Mouse (Mus musculus) intestine, embryonic 15.5 days (tissue): ENCODE data around the gene Tmem256. TPM values are rescaled to one million over a fixed set of nuclear protein-coding genes. Genes with fewer than 3 reads are reported as not detected.

ENCODE experiments used
- ATAC-seq: fragments of 200-750 bp; cut with Nextera tagmentation; 2 replicates; pipeline ENCODE4 v1.8.0; 2017; ENCODE audit warnings: moderate TSS enrichment, moderate library complexity
- H3K27ac ChIP-seq: fragments of 300-500 bp; sonication (generic); 2 replicates; pipeline ENCODE4 v1.5.1; 2015; ENCODE audit warnings: mild to moderate bottlenecking, inconsistent platforms
- H3K27me3 ChIP-seq: fragments of 300-500 bp; sonication (generic); replicated peaks from 2 replicates; pipeline ENCODE4 v1.6.1; 2015; ENCODE audit warnings: inconsistent platforms
- H3K36me3 ChIP-seq: fragments of 300-500 bp; sonication (generic); 2 replicates; pipeline ENCODE4 v1.6.1; 2015; ENCODE audit warnings: inconsistent platforms
- H3K4me1 ChIP-seq: fragments of 300-500 bp; sonication (generic); replicated peaks from 2 replicates; pipeline ENCODE4 v1.6.1; 2015; ENCODE audit warnings: inconsistent platforms
- H3K4me2 ChIP-seq: fragments of 300-500 bp; sonication (generic); replicated peaks from 2 replicates; pipeline ENCODE4 v1.6.1; 2015; ENCODE audit warnings: mild to moderate bottlenecking, inconsistent platforms
- H3K4me3 ChIP-seq: fragments of 300-500 bp; sonication (generic); replicated peaks from 2 replicates; pipeline ENCODE4 v1.5.1; 2015; ENCODE audit warnings: inconsistent platforms
- H3K9ac ChIP-seq: fragments of 300-500 bp; sonication (generic); 2 replicates; pipeline ENCODE4 v1.6.1; 2015; ENCODE audit warnings: inconsistent platforms
- H3K9me3 ChIP-seq: fragments of 300-500 bp; sonication (generic); 2 replicates; pipeline ENCODE4 v1.6.1; 2016; ENCODE audit warnings: inconsistent platforms
- WGBS: fragments of 180-500 bp; shearing (Covaris S2); methylation state at CpG from one replicate; pipeline ENCODE4 v1.1.7; 2015; 5-methylcytosine and 5-hydroxymethylcytosine counted together
- polyA plus RNA-seq: library from polyadenylated mRNA; unstranded; fragments of >200 nt; fragmentation: Nextera tagmentation; extraction: Ambion mirVana; gene quantifications from 2 replicates; pipeline ENCODE4 v1.2.1, GENCODE M21; 2015

The Tmem256 gene
- polyA plus RNA-seq, 1 experiment from 2014 or later = 442 TPM

- H3K36me3 ChIP-seq = no peaks in the 10 kb centered on the region
- WGBS = 62% methylated on average over 21 of the region's 21 CpGs
- H3K27ac ChIP-seq = peak overlapping the region; percentile 93
- H3K27me3 ChIP-seq = no peaks in the 10 kb centered on the region
- H3K9ac ChIP-seq = peak overlapping the region; percentile 61
- H3K4me2 ChIP-seq = peak overlapping the region; percentile 88
- ATAC-seq = no peak
- H3K4me3 ChIP-seq = peak overlapping the region; percentile 53
- H3K9me3 ChIP-seq = no peaks in the 10 kb centered on the region
- peaks cover 31% of the 10 kb centered on the region for H3K4me1 ChIP-seq
These were observed 43.7 kb downstream of the Tmem256 start for GRCm38 (mm10) chr11:69881787-69882670.

- H3K36me3 ChIP-seq = no peaks in the 10 kb centered on the region
- H3K27me3 ChIP-seq = no peaks in the 10 kb centered on the region
- H3K4me2 ChIP-seq = no peak overlapping the region
- ATAC-seq = no peak
- peaks cover 28% of the 10 kb centered on the region for H3K4me1 ChIP-seq
- no peaks in the 10 kb centered on the region for H3K9me3 ChIP-seq
- no peak overlapping the region for H3K4me3 ChIP-seq
- 64% methylated on average over 4 of the region's 4 CpGs for WGBS
- H3K27ac ChIP-seq = no peak overlapping the region
- no peak overlapping the region for H3K9ac ChIP-seq
These were observed 44.8 kb downstream of the Tmem256 start for GRCm38 (mm10) chr11:69883066-69883465.

GRCm38 (mm10) chr11:69883527-69884151 is 45.3 kb downstream of the Tmem256 start:
- no peaks in the 10 kb centered on the region for H3K27me3 ChIP-seq
- 79% methylated on average over 8 of the region's 8 CpGs for WGBS
- H3K4me2 ChIP-seq = no peak overlapping the region
- no peak overlapping the region for H3K4me3 ChIP-seq
- H3K9ac ChIP-seq = no peak overlapping the region
- no peak for ATAC-seq
- H3K4me1 ChIP-seq = peaks cover 27% of the 10 kb centered on the region
- H3K27ac ChIP-seq = no peak overlapping the region
- no peaks in the 10 kb centered on the region for H3K36me3 ChIP-seq
- H3K9me3 ChIP-seq = no peaks in the 10 kb centered on the region

GRCm38 (mm10) chr11:69884240-69884639 is 45.9 kb downstream of the Tmem256 start:
- ATAC-seq = no peak
- H3K27ac ChIP-seq = no peak overlapping the region
- H3K9ac ChIP-seq = no peak overlapping the region
- no peaks in the 10 kb centered on the region for H3K9me3 ChIP-seq
- H3K4me1 ChIP-seq = peaks cover 21% of the 10 kb centered on the region
- H3K36me3 ChIP-seq = no peaks in the 10 kb centered on the region
- WGBS = 64% methylated on average over 9 of the region's 9 CpGs
- H3K4me2 ChIP-seq = no peak overlapping the region
- H3K27me3 ChIP-seq = no peaks in the 10 kb centered on the region
- H3K4me3 ChIP-seq = no peak overlapping the region

GRCm38 (mm10) chr11:69884663-69885062 is 46.3 kb downstream of the Tmem256 start:
- WGBS = 76% methylated on average over 8 of the region's 8 CpGs
- Histone ChIP-seq H3K4me2 (no peak overlapping the region), H3K4me1 (peaks cover 17% of the 10 kb centered on the region), H3K9ac (no peak overlapping the region), H3K36me3 (no peaks in the 10 kb centered on the region), H3K9me3 (no peaks in the 10 kb centered on the region), H3K4me3 (no peak overlapping the region), H3K27ac (0 out of 2 replicates have a peak overlapping the region, but pooled peaks have one; percentile 3), H3K27me3 (no peaks in the 10 kb centered on the region)
- ATAC-seq = no peak

- no peak for ATAC-seq
- no peak overlapping the region for H3K27ac ChIP-seq
- no peak overlapping the region for H3K4me3 ChIP-seq
- H3K4me2 ChIP-seq = no peak overlapping the region
- WGBS = 65% methylated on average over 8 of the region's 8 CpGs
- H3K27me3 ChIP-seq = no peaks in the 10 kb centered on the region
- no peaks in the 10 kb centered on the region for H3K9me3 ChIP-seq
- no peaks in the 10 kb centered on the region for H3K36me3 ChIP-seq
- peaks cover 6% of the 10 kb centered on the region; the same call in 1 of the 2 replicates for H3K4me1 ChIP-seq
- H3K9ac ChIP-seq = no peak overlapping the region
These were observed 48.8 kb downstream of the Tmem256 start for GRCm38 (mm10) chr11:69886907-69887635.

Other genes with a start within 250 kb of the Tmem256 start
- gene Atp1b2, start 232.6 kb upstream of the Tmem256 start, polyA plus RNA-seq = 5.8 and 6.8 TPM in 2 replicates
- gene Shbg, start 220.6 kb upstream of the Tmem256 start, polyA plus RNA-seq = 0.34 and 0.43 TPM in 2 replicates
- 14.1 and 16.7 TPM in 2 replicates for gene Sat2, start 216.5 kb upstream of the Tmem256 start, polyA plus RNA-seq
- gene Fxr2, start 205.5 kb upstream of the Tmem256 start, polyA plus RNA-seq = 15.6 and 21.2 TPM in 2 replicates
- gene Sox15, start 183.2 kb upstream of the Tmem256 start, polyA plus RNA-seq = 0.20 TPM in 1 of 2 replicates, not detected in the other
- gene Mpdu1, start 175.9 kb upstream of the Tmem256 start, polyA plus RNA-seq = 60.9 and 63.4 TPM in 2 replicates
- 13.3 and 14.2 TPM in 2 replicates for gene Cd68, start 172.4 kb upstream of the Tmem256 start, polyA plus RNA-seq
- gene Eif4a1, start 166.1 kb upstream of the Tmem256 start, polyA plus RNA-seq = 517 and 559 TPM in 2 replicates
- gene Senp3, start 156.4 kb upstream of the Tmem256 start, polyA plus RNA-seq = 62.1 and 63.9 TPM in 2 replicates
- 0.33 and 0.54 TPM in 2 replicates for gene Tnfsf13, start 152.7 kb upstream of the Tmem256 start, polyA plus RNA-seq
- gene Tnfsf12, start 142.7 kb upstream of the Tmem256 start, polyA plus RNA-seq = 6.6 and 7.0 TPM in 2 replicates
- gene Tnfsfm13, start 142.4 kb upstream of the Tmem256 start, polyA plus RNA-seq = 2.6 and 3.1 TPM in 2 replicates
- gene Polr2a, start 79.9 kb upstream of the Tmem256 start, polyA plus RNA-seq = 18.1 and 19.1 TPM in 2 replicates
- 0.15 and 0.16 TPM in 2 replicates for gene Slc35g3, start 76.5 kb upstream of the Tmem256 start, polyA plus RNA-seq
- 2.3 and 2.4 TPM in 2 replicates for gene Zbtb4, start 72.6 kb upstream of the Tmem256 start, polyA plus RNA-seq
- gene Chrnb1, start 42.6 kb upstream of the Tmem256 start, polyA plus RNA-seq = 3.5 and 4.3 TPM in 2 replicates
- gene Fgf11, start 36.7 kb upstream of the Tmem256 start, polyA plus RNA-seq = 1.2 and 1.4 TPM in 2 replicates
- 31.2 and 31.4 TPM in 2 replicates for gene Tmem102, start 32.9 kb upstream of the Tmem256 start, polyA plus RNA-seq
- not detected in 2 replicates for gene Gm39566, start 23.2 kb upstream of the Tmem256 start, polyA plus RNA-seq
- not detected in 2 replicates for gene Spem2, start 20.0 kb upstream of the Tmem256 start, polyA plus RNA-seq
- gene Spem1, start 16.3 kb upstream of the Tmem256 start, polyA plus RNA-seq = 0.21 TPM in 1 of 2 replicates, not detected in the other
- gene Nlgn2, start 730 bp upstream of the Tmem256 start, polyA plus RNA-seq = 5.2 and 5.3 TPM in 2 replicates
- 70.4 and 74.6 TPM in 2 replicates for gene Plscr3, start 7.9 kb downstream of the Tmem256 start, polyA plus RNA-seq
- 14.4 and 16.4 TPM in 2 replicates for gene Tnk1, start 20.2 kb downstream of the Tmem256 start, polyA plus RNA-seq
- gene Tmem95, start 39.5 kb downstream of the Tmem256 start, polyA plus RNA-seq = not detected in 2 replicates
- 5.2 and 5.5 TPM in 2 replicates for gene Kctd11, start 42.9 kb downstream of the Tmem256 start, polyA plus RNA-seq
- 4.8 and 5.9 TPM in 2 replicates for gene Acap1, start 57.0 kb downstream of the Tmem256 start, polyA plus RNA-seq
- 7.7 and 7.9 TPM in 2 replicates for gene 2810408A11Rik, start 62.5 kb downstream of the Tmem256 start, polyA plus RNA-seq
- 7.0 and 10.0 TPM in 2 replicates for gene Neurl4, start 62.6 kb downstream of the Tmem256 start, polyA plus RNA-seq
- 68.1 and 68.5 TPM in 2 replicates for gene Gps2, start 75.4 kb downstream of the Tmem256 start, polyA plus RNA-seq
- 1,625 and 1,693 TPM in 2 replicates for gene Eif5a, start 83.4 kb downstream of the Tmem256 start, polyA plus RNA-seq
- gene Ybx2, start 97.3 kb downstream of the Tmem256 start, polyA plus RNA-seq = 2.5 and 3.1 TPM in 2 replicates
- 20.4 and 21.8 TPM in 2 replicates for gene Slc2a4, start 109.7 kb downstream of the Tmem256 start, polyA plus RNA-seq
- 977 and 1,030 TPM in 2 replicates for gene Cldn7, start 126.3 kb downstream of the Tmem256 start, polyA plus RNA-seq
- gene Ctdnep1, start 142.6 kb downstream of the Tmem256 start, polyA plus RNA-seq = 23.2 and 26.3 TPM in 2 replicates
- 102 and 105 TPM in 2 replicates for gene Elp5, start 144.0 kb downstream of the Tmem256 start, polyA plus RNA-seq
- gene Gabarap, start 152.6 kb downstream of the Tmem256 start, polyA plus RNA-seq = 529 and 559 TPM in 2 replicates
- 58.6 and 61.3 TPM in 2 replicates for gene Phf23, start 157.3 kb downstream of the Tmem256 start, polyA plus RNA-seq
- gene Dvl2, start 162.1 kb downstream of the Tmem256 start, polyA plus RNA-seq = 30.5 and 31.8 TPM in 2 replicates
- 114 and 128 TPM in 2 replicates for gene Acadvl, start 176.9 kb downstream of the Tmem256 start, polyA plus RNA-seq
- 7.2 and 8.5 TPM in 2 replicates for gene Dlg4, start 178.4 kb downstream of the Tmem256 start, polyA plus RNA-seq
- 0.19 and 0.56 TPM in 2 replicates for gene Asgr1, start 215.6 kb downstream of the Tmem256 start, polyA plus RNA-seq